Mouse (Mus musculus) right cerebral cortex, postnatal 25 days (tissue): Measurements from ENCODE around the gene Gck.
"Not testable (repeated sequence)": the region's sequence is repeated elsewhere in the genome, so short reads cannot be mapped to it uniquely, and the experiment has no call there.

ENCODE experiments used
- DNase-seq: peaks from one replicate; pipeline ENCODE4 v3.0.0; 2022

The Gck gene

DNA sequence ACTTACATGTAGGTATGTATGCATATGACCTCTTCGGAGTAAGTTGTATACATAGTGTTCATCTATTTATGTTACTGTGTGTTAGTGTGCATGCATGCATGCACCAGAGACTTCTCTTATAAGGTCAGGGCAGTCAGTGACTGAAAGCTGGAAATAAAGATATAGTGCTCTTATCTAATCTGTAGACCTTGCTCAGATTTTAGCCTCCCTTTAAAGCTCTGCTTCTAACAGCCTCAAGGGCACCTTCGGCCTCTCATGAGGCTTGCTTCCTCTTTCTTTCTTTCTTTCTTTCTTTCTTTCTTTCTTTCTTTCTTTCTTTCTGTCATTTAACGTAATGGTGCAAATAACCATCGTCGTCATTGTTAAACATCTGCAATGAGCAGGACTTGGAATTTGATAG, 4.6 kb upstream of the Gck start:
- DNase-seq = no peak

DNA sequence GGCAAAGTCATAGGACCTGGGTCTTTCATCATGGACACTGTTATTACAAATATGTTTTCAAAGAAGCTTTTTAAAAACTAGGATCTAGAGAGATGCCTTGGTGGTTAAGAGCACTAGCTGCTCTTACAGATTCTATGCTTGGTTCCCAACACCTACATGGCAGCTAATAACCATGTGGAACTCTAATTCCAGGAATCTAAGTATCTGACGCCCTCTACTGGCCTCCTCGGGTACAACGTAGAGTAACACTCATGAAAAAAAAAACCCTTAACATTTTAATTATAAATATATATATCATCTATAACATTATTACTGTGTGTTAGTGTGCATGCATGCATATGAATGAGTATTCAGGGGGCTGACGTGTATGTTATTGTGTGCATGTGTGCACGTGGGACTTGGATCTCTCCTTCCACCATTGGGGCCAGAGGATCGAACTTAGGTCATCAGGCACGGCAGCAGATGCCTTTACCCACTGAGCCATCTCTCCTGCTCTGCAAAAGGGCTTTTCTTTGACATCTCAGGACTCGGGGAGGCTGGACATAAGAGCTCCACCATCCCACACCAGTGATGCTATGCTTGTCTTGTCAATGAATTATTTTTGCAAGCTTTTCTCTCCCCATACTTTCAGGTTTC, 3.4 kb upstream of the Gck start:
- no peak for DNase-seq

DNA sequence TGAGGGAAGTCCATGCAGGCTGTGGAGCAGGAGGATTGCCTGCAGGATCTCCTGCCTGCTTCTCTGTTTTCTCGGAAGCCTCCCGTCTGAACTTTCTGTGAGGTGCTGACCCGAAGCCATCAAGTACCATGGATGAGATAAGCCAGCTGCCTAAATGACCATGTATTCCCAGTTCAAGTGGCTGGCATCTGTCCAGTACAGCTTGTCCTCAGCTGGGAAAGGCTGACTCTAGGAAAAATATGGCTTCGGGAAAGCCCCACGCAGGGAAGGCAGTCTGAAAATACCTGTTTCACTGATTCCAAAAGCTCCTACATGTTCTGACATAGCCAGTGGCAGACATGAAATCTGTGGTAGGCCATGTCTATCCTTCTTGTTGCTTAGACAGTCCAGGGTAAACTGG, 2.6 kb upstream of the Gck start:
- DNase-seq = no peak

DNA sequence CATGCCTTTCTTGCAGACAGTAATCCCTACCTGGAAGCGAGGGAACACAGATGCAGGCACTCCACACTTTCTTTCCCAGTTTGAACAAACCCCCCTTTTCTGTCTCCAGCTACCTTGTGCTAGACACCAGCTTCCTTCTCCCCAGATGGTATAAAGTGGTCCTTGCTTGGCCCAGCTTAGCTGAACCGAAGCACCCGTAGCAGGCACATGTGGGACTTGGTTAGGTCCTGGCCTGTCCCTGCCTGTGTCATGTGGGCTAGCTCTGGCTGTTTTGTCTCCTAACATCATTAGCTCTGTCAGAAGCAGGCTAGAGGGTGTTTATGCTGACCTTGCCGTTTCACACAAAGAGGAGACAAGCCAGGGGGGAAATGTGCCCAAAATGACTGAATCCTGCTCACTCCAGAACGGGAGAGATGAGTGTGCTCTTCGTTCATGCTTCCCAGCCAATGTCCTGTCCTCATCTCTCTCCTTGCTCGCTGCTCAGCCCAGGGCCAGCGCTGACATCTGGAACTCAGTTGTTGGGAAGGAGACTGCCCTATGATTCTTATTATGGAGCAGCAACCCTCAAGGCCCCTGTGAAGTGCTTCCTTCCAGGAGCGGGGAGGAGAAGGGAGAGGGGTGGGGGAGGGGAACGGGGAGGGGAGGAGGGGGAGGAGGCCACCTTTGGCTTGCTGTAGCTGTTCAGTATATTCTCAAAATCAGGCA, 1.2 kb downstream of the Gck start:
- DNase-seq = no peak

DNA sequence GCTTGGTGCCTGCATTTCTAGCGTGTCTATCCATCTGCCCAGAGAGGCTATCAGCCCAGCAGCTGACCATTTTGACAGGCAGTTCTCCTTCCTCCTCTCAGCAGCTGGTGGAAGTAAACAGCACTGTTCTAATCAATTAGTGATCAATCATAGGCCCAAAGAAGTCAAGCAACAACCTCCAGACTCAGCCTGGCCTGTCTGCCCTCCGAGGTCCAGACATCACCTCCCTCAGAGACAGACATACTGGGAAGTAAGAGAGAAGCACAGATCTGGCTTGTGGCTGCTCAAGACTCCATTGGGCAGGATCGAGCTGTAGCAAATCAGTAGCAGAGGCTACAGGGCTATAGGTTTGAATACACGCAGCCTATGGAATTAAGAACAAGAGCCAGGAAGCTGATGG, 2.1 kb downstream of the Gck start:
- DNase-seq = no peak

DNA sequence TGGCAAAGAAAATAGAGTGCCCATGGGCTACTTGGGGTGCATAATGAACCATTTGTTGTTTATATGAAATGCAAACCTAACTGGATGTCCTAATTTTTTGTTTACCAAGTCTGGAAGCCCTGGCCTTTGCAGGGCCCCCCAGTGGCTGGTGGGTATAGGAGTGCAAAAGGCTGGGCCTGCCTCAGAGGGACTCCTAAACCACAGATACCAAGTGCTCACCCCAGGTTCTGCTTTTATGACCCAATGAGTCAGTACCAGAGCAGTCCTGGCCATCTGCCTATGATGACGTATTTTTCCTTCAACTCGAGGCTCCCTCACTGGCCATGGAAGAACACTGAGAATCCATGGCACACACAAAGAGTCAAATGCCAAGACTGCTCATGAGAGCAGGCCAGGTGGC, 4.8 kb downstream of the Gck start:
- DNase-seq = no peak

DNA sequence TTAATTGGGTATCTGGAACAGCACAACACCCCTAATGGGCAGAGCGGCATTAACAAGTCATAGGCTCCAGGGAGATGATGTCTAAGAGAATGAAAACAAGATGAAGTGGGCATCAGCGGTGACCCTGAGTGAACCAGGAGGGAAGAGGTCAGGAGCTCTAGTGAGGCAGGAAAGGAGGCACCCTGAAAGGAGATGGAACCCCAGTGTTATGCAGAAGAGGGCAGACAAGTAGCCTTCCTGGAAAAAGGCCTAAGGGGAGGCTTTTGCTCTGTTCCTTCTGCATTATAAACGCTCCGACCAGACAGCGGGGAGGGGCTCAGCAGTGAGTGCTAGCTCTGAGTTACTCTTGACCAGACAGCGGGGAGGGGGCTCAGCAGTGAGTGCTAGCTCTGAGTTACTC, 6.9 kb downstream of the Gck start:
- no peak for DNase-seq

DNA sequence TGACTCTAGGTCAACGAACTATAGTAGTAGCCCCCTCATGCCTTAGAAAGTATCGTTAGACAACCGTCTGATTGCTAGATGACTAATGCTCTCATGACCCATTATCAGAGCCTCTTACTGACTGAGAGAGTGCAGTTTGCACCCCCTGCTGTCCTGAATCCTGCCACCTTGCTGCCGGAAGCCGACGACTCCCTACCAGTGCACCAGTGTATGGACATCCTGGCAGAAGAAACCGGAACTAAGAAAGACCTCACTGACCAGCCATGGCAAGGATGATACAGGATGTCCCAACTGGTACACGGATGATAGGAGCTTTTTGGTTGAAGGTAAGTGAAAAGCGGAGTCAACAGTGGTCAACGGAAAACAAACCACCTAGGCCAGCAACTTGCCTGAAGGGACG, 15.3 kb downstream of the Gck start:
- DNase-seq = not testable (repeated sequence)

DNA sequence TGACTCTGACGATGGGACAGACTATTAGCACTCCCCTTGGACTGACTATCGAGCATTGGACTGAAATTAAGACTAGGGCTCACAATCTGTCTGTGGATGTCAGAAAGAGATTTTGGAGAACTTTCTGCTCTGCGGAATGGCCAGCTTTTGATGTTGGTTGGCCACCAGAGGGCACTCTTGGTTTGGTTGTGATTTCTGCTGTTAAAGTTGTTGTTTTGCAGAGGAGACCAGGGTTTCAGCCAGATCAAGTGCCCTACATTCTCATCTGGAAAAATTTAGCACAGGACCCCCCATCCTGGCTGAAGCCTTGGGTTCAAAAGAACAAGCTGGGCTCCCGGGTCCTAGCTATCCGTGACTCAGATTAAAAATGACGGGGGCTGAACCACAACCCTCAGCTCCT, 17.9 kb downstream of the Gck start:
- not testable (repeated sequence) for DNase-seq

DNA sequence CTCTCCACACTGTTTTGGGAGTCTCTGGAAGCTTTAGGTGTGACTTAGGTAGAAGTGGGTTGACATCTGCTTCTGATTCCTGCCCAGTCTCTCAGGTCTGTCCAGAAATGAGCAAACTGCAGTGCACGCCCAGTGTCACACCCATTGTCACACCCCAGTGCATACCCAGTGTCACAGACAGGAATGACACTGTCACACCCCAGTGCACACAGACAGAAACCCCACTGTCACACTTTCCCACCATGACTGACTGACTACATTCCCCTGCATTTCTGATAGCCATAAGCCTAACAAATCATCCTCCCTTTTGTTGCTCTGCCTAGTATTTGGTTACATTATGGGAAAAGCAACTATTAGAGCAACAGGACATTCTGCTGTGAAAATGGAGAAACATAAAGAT, 19.3 kb downstream of the Gck start:
- no peak for DNase-seq

DNA sequence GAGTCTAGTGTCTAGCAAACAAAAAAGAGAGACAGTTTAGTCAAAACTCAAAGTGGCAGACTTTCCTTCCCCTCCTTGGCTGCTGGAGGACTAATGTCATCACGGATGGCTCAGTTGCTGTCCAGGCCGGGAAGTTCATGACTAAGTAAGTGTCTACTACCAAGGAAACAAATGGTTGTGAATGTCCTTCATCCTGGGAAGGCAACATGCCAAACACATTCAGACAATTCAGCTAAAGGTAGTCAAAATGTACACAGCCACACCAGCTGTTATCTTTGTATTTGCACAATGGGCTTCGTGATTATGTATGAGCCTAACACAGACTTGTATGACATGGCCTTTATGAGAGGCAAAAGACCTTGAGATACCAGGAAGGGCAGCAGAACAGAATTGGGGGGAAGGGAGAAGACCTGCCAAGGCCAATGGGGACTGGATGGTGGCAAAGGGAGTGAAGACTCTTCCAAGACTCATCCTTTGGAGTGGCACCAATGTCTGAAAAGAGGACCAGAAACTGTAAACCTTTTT, 23.1 kb downstream of the Gck start:
- DNase-seq = no peak

DNA sequence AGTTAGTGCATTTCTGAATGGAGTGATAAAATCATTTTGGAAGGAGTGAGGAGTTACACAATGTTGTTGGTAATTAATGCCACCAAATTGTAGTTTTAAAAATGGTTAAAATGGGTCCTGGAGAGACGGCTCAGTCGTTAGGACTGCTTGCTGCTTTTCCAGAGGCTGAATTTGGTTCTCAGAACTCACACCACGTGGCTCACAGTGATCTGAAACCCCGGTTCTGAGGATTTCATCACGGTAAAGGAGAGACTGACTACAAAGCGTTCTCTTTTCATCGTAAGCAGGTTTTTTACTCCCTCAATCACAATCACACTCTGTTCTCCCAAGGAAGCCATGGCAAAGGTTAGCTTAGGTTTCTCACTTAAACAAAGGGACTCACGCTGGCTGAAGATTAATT, 25.2 kb downstream of the Gck start:
- no peak for DNase-seq

DNA sequence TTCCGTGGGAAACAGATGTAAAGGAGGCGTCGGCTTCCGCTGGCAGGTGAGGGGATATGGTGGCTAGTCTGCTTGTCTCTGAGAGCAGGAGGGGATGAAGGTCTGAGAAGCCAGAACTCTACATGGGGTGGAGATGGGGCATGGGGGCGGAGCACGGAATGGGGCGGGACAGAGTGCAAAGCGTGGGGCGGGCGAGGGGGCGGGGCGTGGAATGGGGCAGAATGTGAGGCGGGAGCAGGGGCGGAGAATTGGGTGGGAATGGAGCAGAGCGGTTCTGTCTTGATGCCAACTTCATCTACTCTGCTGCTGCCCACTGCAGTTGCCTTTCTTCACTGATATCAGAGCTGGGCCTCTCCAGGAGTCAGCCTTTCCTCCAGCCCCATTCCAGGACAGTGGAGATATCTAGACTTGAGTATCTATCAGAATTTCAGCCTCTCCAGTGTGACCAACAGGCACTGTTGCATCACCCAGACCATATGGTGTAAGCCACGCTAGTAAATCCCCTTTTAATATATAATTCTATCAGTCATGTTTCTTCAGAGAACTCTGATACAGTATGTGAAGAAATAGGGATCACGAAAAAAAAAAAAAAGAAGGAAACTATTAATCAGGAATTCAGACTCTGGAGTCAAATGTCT, 29.4 kb downstream of the Gck start:
- no peak for DNase-seq

DNA sequence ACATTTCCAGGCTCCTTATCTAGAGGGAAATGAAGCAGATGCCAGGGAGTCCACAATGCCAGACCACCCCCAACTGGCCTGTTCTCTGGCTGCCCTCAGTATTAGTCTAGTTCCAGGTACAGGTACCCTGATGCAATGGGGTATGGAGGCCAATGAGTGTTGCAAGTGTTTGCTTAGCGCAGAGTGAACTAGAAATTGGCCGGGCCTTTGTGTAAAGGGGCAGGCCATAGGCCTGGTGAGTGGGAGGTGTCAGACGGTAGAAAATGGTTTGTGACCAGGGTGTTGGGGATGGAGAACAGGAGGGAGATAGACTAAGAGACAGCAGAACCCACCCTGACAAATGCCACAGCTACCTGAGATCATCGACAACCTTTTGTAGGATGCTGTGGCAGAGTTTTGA, 30.3 kb downstream of the Gck start:
- DNase-seq = no peak

DNA sequence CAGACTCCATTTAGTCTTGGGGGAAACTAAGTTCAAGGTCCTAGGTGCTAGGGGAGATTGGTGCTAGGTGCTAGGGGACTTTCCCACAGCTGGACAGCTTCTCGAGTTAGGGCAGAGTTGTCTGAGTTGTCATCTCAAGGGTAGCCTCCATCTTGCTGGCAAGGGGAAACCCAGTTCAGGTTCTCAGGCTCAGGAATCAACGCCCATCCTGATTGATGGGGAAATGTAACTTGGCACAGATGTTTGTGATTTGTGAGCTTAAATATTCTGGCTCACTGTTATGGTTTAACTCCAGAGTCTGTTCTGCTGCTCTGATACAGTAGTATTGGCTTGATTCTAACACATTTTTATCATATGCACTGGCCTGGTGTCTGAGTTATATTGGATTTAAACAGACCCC, 31.8 kb downstream of the Gck start:
- no peak for DNase-seq

DNA sequence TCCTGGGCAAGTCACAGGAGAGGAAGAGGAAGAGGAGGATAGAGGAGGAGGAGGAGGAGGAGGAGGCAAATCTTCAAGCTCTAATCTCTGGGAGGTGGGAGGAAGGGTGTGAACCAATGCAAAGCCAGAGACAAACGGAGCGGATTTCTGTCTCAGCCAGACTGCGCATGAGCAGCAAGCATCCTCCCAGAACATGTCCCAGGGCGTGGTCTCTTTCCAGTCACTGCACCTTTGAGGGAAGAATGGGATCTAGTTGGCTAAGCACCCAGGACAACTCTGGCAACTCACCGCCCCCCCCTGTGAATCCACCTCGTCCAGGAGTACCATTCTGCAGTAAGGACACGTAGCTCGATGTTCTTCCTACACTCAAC, 33.7 kb downstream of the Gck start:
- no peak for DNase-seq

DNA sequence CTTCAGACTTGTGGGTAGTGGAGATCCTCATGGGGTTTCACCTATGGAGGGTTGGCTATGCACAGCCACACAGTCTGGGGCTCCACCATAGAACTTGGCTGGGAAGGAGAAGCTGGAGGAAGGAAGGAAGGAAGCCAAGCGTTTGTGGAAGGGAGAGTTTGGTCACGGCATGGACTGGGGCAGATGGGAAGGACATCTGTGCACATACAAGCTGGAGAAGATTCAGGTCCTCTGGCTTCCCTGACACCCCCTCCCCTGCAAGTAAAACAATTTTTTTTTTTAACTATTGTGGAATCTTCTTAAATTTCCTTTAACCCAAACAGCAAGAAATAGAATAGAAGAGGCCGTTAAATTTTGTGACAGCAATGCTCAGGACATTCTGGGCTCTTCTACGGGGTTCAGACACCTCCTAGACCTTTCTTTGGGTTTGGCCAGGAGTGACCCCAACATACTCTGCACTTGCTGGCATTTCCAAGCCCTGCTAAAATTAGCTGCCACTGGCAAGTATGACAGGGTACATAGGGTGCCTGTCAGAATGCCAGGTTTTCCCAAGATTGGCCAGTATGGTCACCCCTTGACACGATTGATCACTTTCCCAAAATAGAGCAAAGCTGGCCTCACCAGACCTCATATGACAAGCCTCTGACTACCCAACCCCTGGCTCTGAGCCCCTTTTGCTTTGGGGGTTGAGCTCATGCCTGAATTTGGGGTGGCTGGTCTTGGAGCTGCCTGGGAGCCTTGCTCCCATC, 34.3 kb downstream of the Gck start:
- peak; percentile 38 for DNase-seq

DNA sequence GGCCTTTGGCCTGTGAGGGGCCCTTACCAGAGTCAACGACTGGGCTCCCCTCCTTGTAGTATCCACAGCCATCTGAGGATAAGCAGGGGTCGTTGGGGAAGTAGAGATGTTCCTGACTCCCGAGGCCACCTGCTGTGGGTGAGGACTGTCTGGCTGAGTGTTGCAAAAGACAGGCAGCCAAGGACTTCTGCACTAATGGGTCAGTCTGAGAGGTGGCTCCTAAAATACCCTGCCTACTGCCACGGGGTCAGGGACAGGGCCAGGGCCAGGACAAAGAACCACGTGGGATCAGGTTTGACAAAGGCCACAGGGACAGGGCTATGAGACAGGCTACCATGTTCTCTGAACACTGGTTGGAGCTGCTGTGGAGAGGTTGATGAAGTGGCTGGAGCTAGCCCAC, 34.9 kb downstream of the Gck start:
- DNase-seq = no peak

DNA sequence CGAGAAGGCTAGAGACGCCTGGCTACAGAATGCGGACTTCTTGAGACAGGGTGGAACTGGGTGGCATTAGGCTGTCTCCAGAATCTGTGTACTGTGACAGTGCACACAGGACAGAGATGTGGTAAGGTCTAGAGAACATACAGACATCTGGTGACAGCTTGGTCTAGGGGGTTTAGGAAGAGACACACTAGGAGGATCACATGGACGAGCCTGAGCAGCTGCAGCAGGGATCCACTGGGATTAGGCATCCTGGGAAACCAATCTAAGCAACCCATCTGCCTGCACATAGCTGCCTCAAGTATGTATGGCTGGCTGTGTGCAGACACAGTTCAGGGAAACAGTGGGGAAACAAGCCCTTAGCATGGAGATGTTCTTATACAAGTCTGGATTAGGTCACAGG, 35.9 kb downstream of the Gck start:
- peak; percentile 4 for DNase-seq

DNA sequence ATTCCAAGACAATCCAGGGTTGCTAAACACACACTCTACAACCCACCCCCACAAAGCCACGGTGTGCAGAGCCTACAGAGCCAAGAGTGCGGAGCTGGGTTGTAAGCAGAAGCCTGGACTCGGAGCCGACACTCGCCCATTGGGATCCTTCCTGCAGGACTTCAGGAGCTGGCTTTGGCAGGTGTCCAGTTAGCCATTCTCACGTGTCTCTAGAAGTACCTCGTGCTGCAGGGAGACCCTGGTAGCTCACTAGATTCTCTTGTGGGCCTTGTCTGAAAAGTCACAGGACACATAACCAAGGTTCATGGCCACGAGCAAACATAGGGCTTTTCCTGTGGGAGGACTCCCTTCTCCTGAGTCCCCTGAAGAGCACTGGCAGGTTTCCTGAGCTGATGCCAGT, 36.6 kb downstream of the Gck start:
- DNase-seq = peak; percentile 20

DNA sequence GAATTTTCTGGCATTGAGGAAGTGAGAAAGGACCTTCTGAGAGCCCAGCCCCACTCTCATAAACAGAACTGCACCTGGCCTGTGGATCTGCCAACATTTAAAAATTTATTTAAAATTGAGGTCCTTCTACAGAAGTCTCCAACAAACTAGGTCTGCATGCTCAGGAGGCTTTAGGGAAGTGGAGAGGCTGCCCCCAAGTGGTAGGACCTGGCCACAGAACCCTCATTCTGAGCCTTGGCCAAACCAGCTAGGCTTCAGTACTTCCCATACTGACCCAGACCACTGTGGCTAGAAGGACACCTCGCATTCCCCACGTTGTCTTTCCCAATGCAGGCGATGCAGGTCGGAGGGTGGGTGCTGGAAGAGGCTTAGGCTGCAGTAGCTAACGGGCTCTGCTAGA, 37.2 kb downstream of the Gck start:
- peak; percentile 65 for DNase-seq

DNA sequence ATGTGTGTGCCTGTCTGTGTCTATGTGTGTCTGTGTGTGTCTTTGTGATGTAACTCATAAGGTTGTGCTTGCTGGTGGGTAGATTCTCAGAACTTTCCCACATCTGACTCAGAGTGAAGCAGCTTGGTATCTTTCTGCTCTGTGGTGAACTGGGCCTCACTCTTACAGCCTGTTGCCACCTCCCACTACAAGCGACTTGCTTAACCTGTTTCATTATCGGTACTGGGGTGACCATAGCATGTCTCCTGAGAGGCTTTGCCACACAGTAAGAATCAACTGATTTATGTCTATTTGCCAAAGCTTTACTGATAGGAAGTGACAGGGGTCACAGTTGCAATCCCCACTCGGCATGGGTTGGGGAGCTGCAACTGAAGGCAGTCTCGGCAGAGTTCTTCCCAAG, 41.2 kb downstream of the Gck start:
- no peak for DNase-seq

DNA sequence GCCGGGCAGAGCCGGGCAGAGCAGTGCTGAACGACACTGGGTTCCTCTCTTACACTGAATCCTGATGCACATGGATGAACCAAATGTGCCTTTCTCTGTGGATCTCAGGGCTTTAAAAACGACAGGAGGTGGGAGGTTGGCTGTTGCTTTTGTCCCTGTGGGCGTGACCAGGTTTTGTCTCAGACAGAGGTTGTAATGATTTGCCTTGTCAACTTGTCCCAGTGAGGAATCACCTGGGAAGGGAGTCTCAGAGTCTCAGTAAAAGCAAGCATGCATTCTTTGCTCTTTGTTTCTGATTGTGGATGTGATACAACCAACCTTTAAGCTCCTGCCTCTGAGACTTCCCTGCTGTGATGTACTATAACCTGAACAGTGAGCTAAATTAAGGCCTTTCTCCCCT, 42.8 kb downstream of the Gck start:
- no peak for DNase-seq
